Mouse (Mus musculus): ENCODE data around the gene Gm20388. TPM values are rescaled to one million over a fixed set of nuclear protein-coding genes. Genes with fewer than 3 reads are reported as not detected.

Gene Gm20388
- polyA plus RNA-seq, 1 experiment from 2014 or later = 4.4 TPM

DNA sequence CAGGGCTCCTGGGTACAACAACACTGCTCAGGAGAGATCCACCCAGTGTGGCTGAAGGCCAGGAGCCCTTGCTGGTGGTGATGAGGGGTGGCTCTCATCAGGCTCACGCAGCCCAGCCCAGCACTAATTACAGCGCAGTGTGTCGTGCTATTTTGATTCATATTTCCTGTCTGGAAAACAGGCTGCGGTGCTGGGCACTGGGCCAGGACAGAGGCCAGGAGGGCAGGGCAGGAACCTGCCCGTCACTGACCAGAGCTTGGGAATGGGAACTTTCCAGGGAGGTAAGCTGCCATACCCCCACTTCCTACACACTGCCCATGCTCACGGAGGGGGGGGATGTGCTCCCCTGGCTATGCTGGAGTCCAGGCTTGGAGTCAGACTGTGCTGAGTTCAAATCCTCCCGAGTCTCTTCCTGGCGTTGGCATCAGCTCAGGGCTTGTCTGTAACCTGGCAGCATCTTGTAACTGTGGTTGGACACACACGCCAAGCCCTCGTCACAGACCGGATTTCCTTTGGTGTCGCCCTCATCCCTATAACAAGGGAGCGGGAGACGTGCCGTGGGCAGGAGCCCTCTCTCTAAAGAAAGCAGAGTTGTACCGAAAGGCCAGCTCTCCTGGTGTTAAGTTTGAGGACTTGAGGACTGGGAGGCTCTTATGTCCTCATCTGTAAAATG lies 1540.9 kb downstream of the Gm20388 start:
- Histone ChIP-seq H3K36me3 (no peaks in the 10 kb centered on the region), H3K9ac (replicated peaks) (no peak overlapping the region), H3K4me1 (replicated peaks) (no peaks in the 10 kb centered on the region), H3K9me3 (no peaks in the 10 kb centered on the region), H3K4me3 (replicated peaks) (no peak overlapping the region), H3K27me3 (no peaks in the 10 kb centered on the region), H3K27ac (no peak overlapping the region), H3K4me2 (replicated peaks) (no peak overlapping the region)
- WGBS = 89% methylated on average over 16 of the region's 16 CpGs
- no peak for ATAC-seq

DNA sequence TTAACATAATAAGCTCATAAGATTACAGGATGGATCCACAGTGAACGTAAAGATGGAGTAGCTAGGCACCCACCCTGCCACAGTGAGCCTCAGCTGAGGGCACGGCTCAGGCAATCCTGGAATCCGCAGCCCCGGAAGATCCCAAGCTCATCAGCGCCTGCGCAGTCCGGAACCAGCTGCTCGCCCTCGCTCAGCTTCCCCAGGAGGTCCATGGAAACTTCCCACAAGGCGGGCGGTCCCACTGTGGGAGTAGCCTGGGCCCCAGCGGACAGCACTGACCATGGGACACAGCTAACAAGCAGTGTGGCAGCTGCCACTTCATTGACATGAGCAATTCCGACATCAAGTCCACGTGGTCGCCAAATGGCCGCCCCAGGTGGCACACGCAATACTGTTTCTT lies 1544.1 kb downstream of the Gm20388 start:
- 91% methylated on average over 17 of the region's 17 CpGs for WGBS
- H3K4me1 ChIP-seq (replicated peaks) = no peaks in the 10 kb centered on the region
- ATAC-seq = no peak

GRCm38 (mm10) chr8:121461192-121461591 lies 1550.6 kb downstream of the Gm20388 start:
- Histone ChIP-seq H3K9ac (replicated peaks) (no peak overlapping the region), H3K4me1 (replicated peaks) (no peaks in the 10 kb centered on the region), H3K4me2 (replicated peaks) (no peak overlapping the region), H3K4me3 (replicated peaks) (no peak overlapping the region), H3K9me3 (no peaks in the 10 kb centered on the region), H3K36me3 (no peaks in the 10 kb centered on the region), H3K27ac (no peak overlapping the region), H3K27me3 (no peaks in the 10 kb centered on the region)
- ATAC-seq = no peak
- 52% methylated on average over 3 of the region's 3 CpGs for WGBS

More for the DNA sequence above, 1544.1 kb downstream of the Gm20388 start:
- no peak overlapping the region for H3K27ac ChIP-seq
- no peak overlapping the region for H3K4me3 ChIP-seq (replicated peaks)
- no peak overlapping the region for H3K4me2 ChIP-seq (replicated peaks)
- no peaks in the 10 kb centered on the region for H3K9me3 ChIP-seq
- no peak overlapping the region for H3K9ac ChIP-seq (replicated peaks)
- H3K27me3 ChIP-seq = no peaks in the 10 kb centered on the region
- H3K36me3 ChIP-seq = no peaks in the 10 kb centered on the region

DNA sequence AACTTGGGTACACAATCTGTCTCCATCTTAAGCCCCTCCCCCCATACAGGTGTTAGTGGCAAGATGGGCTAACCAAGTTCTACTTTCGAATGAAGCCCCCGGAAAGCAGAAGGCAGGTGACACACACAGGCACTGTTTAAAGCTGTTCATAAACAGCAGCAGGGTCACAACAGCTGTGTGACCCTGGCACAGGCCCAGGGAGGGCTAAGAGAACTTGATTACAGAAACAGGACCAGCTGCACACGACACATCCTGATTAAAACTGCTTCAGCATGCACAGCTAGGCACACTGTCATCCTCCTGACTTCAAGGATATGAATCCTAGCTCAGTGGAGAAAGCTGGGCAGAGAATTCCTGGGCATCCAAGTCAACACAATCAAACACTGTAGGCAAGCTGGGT lies 1551.5 kb downstream of the Gm20388 start:
- no peak overlapping the region for H3K4me2 ChIP-seq (replicated peaks)
- no peaks in the 10 kb centered on the region for H3K36me3 ChIP-seq
- H3K27ac ChIP-seq = no peak overlapping the region
- 83% methylated on average over 3 of the region's 3 CpGs for WGBS
- ATAC-seq = no peak
- H3K4me1 ChIP-seq (replicated peaks) = no peaks in the 10 kb centered on the region
- H3K9me3 ChIP-seq = no peaks in the 10 kb centered on the region
- no peak overlapping the region for H3K4me3 ChIP-seq (replicated peaks)
- no peaks in the 10 kb centered on the region for H3K27me3 ChIP-seq
- no peak overlapping the region for H3K9ac ChIP-seq (replicated peaks)

DNA sequence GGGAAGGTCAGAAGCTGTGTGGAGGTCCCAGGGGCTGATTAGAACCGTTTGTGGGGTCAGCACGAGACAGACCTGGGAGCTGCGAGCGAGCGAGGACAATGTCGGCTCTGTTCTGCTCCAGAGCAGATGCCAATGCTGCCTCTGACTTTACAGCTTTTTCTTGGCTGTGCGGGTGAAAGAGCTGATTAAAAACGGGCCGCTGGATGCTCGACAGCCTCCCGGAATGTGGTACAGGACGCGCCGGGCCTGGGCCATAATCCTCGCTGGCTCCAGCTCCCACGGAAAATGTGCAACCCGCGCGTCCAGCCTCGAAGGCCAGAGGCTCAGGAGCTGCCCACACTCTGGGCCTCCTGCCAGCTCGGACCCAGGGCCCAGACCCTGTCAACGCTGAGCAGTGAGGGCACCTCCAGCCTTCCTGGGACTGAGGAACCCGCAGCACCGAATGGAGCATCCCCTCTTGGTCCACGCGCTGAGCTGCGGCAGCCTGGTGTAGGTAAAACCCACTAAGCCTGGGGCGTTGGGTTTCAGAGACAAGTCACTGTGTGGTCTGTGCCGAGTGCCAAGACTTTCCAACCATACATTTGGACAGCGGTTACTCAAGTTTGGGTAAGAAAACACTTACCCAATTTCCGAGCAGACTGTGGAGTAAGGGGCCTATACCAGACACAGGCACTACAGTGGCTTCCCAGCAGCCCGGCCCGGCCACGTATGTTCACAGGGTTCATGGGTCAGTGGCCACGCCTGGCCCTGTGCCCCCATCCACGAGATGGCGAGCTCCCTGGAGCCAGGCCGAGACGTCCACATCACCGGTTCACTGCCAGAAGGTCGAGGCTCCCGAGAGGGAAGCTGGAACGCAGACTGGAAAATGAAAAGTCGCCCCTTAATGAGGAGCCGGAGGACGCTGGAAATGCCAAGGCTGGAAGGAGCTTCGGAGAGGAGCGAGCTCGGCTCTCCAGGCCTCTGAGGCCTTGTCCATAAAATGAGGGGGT lies 1557.7 kb downstream of the Gm20388 start:
- H3K4me3 ChIP-seq (replicated peaks) = no peak overlapping the region
- no peaks in the 10 kb centered on the region for H3K36me3 ChIP-seq
- H3K9ac ChIP-seq (replicated peaks) = no peak overlapping the region
- no peak for ATAC-seq
- H3K27me3 ChIP-seq = no peaks in the 10 kb centered on the region
- no peak overlapping the region for H3K27ac ChIP-seq
- no peaks in the 10 kb centered on the region for H3K4me1 ChIP-seq (replicated peaks)
- no peaks in the 10 kb centered on the region; the same call in 1 of the 2 replicates for H3K9me3 ChIP-seq
- WGBS = 76% methylated on average over 49 of the region's 49 CpGs
- no peak overlapping the region for H3K4me2 ChIP-seq (replicated peaks)

DNA sequence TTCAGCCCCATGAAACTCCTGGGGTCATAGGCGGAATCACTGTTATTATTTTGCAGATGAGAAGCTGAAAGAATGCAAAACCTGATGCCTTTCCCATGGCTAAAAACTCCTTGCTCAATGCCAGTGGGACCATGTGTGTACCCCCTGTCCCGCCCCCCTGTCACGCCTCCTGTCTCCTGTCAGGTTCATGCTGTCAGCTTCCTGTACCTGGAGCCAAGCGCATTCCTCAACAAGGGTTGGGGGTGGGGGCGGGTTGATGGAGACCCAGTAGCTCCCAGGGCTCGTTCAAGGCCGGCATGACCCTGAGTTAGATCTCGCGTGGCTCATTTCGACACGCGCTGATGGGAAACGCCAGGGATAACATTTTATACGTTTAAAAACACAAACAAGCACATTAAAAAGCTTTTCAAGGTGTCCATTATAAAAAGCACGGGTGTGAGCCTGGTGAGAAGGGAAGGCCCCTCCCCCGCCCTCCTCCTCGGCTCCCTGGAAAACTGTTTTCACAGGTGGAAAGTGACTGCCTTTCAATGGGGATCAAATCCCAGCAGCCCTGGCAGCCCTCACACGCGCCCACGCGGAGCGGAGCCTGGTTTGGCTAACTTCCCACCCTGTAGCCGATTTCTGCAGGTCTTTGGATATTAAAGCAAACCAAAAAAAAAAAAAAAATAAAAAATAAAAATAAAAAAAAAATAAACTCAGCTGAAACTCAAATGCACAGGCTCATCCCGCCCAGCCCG lies 1563.7 kb downstream of the Gm20388 start:
- Histone ChIP-seq H3K27me3 (peaks cover 51% of the 10 kb centered on the region), H3K4me3 (replicated peaks) (no peak overlapping the region), H3K27ac (no peak overlapping the region), H3K4me2 (replicated peaks) (no peak overlapping the region), H3K36me3 (no peaks in the 10 kb centered on the region), H3K9me3 (no peaks in the 10 kb centered on the region; the same call in 1 of the 2 replicates), H3K9ac (replicated peaks) (no peak overlapping the region), H3K4me1 (replicated peaks) (0 out of 2 replicates have a peak, but pooled peaks cover 5% of the 10 kb centered on the region)
- WGBS = 17% methylated on average over 25 of the region's 25 CpGs
- ATAC-seq = no peak

DNA sequence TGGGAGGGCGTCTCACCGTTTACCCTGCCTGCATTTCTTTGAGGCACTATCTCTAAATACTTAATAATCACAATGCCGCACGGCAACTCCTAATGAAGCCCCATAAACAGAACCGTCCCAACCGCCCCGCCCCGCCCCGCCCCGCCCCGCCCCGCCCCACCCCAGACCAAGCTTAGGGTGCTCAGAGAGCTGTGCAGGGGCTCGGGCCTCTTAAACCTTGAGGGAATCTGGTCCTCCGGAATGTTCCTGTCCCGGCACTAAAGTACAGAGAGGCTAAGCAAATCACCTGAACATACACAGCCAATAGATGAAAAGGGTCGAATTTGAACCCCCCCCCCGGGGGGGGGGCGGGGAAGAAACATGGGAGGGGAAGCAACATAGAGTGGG lies 1564.2 kb downstream of the Gm20388 start:
- no peak for ATAC-seq
- Histone ChIP-seq H3K4me1 (replicated peaks) (peaks cover 9% of the 10 kb centered on the region), H3K9me3 (no peaks in the 10 kb centered on the region; the same call in 1 of the 2 replicates), H3K27ac (no peak overlapping the region), H3K27me3 (peaks cover 57% of the 10 kb centered on the region), H3K4me3 (replicated peaks) (no peak overlapping the region), H3K4me2 (replicated peaks) (no peak overlapping the region), H3K36me3 (no peaks in the 10 kb centered on the region), H3K9ac (replicated peaks) (no peak overlapping the region)
- 2% methylated on average over 17 of the region's 18 CpGs for WGBS

GRCm38 (mm10) chr8:121477851-121478547 lies 1567.4 kb downstream of the Gm20388 start:
- H3K36me3 ChIP-seq = no peaks in the 10 kb centered on the region
- 78% methylated on average over 20 of the region's 20 CpGs for WGBS

GRCm38 (mm10) chr8:121479144-121479543 lies 1568.5 kb downstream of the Gm20388 start:
- no peak overlapping the region for H3K27ac ChIP-seq
- no peak overlapping the region for H3K4me3 ChIP-seq (replicated peaks)
- 89% methylated on average over 8 of the region's 8 CpGs for WGBS
- no peak overlapping the region for H3K4me2 ChIP-seq (replicated peaks)
- H3K9ac ChIP-seq (replicated peaks) = no peak overlapping the region
- no peaks in the 10 kb centered on the region for H3K36me3 ChIP-seq
- H3K27me3 ChIP-seq = peaks cover 86% of the 10 kb centered on the region
- H3K4me1 ChIP-seq (replicated peaks) = peaks cover 26% of the 10 kb centered on the region
- no peaks in the 10 kb centered on the region for H3K9me3 ChIP-seq
- ATAC-seq = no peak

More at GRCm38 (mm10) chr8:121477851-121478547, 1567.4 kb downstream of the Gm20388 start:
- Histone ChIP-seq H3K4me2 (replicated peaks) (no peak overlapping the region), H3K9me3 (no peaks in the 10 kb centered on the region), H3K9ac (replicated peaks) (no peak overlapping the region), H3K4me3 (replicated peaks) (no peak overlapping the region), H3K27me3 (peaks cover 80% of the 10 kb centered on the region), H3K4me1 (replicated peaks) (peaks cover 26% of the 10 kb centered on the region), H3K27ac (no peak overlapping the region)
- ATAC-seq = no peak

GRCm38 (mm10) chr8:121480411-121481031 lies 1569.9 kb downstream of the Gm20388 start:
- ATAC-seq = peak; percentile 80
- peaks cover 84% of the 10 kb centered on the region for H3K27me3 ChIP-seq
- no peak overlapping the region for H3K27ac ChIP-seq

More at GRCm38 (mm10) chr8:121480411-121481031, 1569.9 kb downstream of the Gm20388 start:
- H3K4me2 ChIP-seq (replicated peaks) = peak overlapping the region; percentile 21
- H3K9ac ChIP-seq (replicated peaks) = no peak overlapping the region
- H3K4me3 ChIP-seq (replicated peaks) = no peak overlapping the region
- peaks cover 22% of the 10 kb centered on the region for H3K4me1 ChIP-seq (replicated peaks)
- H3K9me3 ChIP-seq = no peaks in the 10 kb centered on the region
- no peaks in the 10 kb centered on the region for H3K36me3 ChIP-seq
- WGBS = 19% methylated on average over 26 of the region's 26 CpGs

Data from midbrain, embryonic 13.5 days (tissue).